In genomic region chr4:131267760-131268159, GRCm38 (mm10) we compare ENCODE assay signal across 12 mouse cellular contexts.
A peak's percentile ranks its signal among the peaks of the same experiment; 100 is the strongest.
DNase-seq lines count a peak whose midpoint lies in the region; ATAC-seq lines count a peak whose summit lies in the region.
"Had no signal": no experiment of that assay in that cellular context is flagged by ENCODE, and none has a peak within 500 bp of the region (broad histone marks: within the 10 kb centered on the region; RNA-seq: fewer than 3 reads in every experiment).

No protein-coding gene starts in this region.

- 47% methylated on average over 10 of the region's 10 CpGs for WGBS in heart, embryonic 12.5 days
- 42% methylated on average over 10 of the region's 10 CpGs for WGBS in limb, embryonic 13.5 days

- no peaks in the 10 kb centered on the region for H3K9me3 ChIP-seq in heart, embryonic 12.5 days (replicated peaks)
- no peaks in the 10 kb centered on the region for H3K9me3 ChIP-seq in limb, embryonic 13.5 days
- H3K9me3 ChIP-seq: heart, embryonic 13.5 days; midbrain, embryonic 10.5 days had no signal

- H3K4me3 ChIP-seq in heart, embryonic 12.5 days = no peak overlapping the region
- H3K4me3 ChIP-seq in limb, embryonic 13.5 days = no peak overlapping the region
- H3K4me3 ChIP-seq: heart, embryonic 13.5 days; midbrain, embryonic 10.5 days had no signal

- peak; percentile 49 to 54 for DNase-seq in heart, postnatal 10 days
- DNase-seq in NIH3T3 (ENCODE audit: low read depth) (peak; percentile 29), adipocyte (ENCODE audit: low spot score) (no peak)
- DNase-seq in adrenal gland, postnatal 14 days = peak; percentile 85
- DNase-seq in layer of hippocampus, adult 9-11 months = no peak
- no peak for DNase-seq in frontal cortex, postnatal 10 days (ENCODE audit: low spot score in 2 of 2)
- DNase-seq: right cerebral cortex, adult 18-20 months; thymus, adult 18-20 months had no signal

- H3K4me1 ChIP-seq in heart, embryonic 12.5 days (replicated peaks) = peaks cover 24% of the 10 kb centered on the region
- H3K4me1 ChIP-seq in limb, embryonic 13.5 days = peaks cover 27% of the 10 kb centered on the region; the same call in 1 of the 2 replicates

- intact Hi-C loops in heart, postnatal 10 days (cut with DNase I) = no loop called here

- no peak overlapping the region for H3K27ac ChIP-seq in heart, embryonic 12.5 days (ENCODE audit: poor library complexity, severe bottlenecking)
- H3K27ac ChIP-seq in limb, embryonic 13.5 days = no peak overlapping the region
- H3K27ac ChIP-seq: heart, embryonic 13.5 days; midbrain, embryonic 10.5 days had no signal

- peaks cover 25% of the 10 kb centered on the region for H3K27me3 ChIP-seq in heart, embryonic 12.5 days (replicated peaks)
- peaks cover 27% of the 10 kb centered on the region; the same call in 1 of the 2 replicates for H3K27me3 ChIP-seq in limb, embryonic 13.5 days

- H3K4me2 ChIP-seq in heart, embryonic 12.5 days = no peak overlapping the region
- no peak overlapping the region for H3K4me2 ChIP-seq in limb, embryonic 13.5 days (replicated peaks)
- H3K4me2 ChIP-seq: heart, embryonic 13.5 days had no signal

- H3K36me3 ChIP-seq in heart, embryonic 12.5 days = no peaks in the 10 kb centered on the region
- H3K36me3 ChIP-seq in limb, embryonic 13.5 days = no peaks in the 10 kb centered on the region
- H3K36me3 ChIP-seq: heart, embryonic 13.5 days; midbrain, embryonic 10.5 days had no signal

- H3K9ac ChIP-seq in heart, embryonic 12.5 days = no peak overlapping the region
- H3K9ac ChIP-seq in limb, embryonic 13.5 days = no peak overlapping the region
- H3K9ac ChIP-seq: heart, embryonic 13.5 days had no signal

- no peak for ATAC-seq in heart, embryonic 12.5 days (ENCODE audit: insufficient number of reproducible peaks, low FRiP score)
- peak; percentile 34; the same call in 1 of the 2 replicates for ATAC-seq in limb, embryonic 13.5 days (ENCODE audit: low FRiP score, low read depth)

Comparison
In these comparisons a context has a peak if more than half of its experiments do, and no peak if none do; other contexts are left out.
1. DNase-seq: peak in heart, postnatal 10 days (2 of 2), NIH3T3 (single experiment) and adrenal gland, postnatal 14 days (single experiment); none in adipocyte (single experiment), layer of hippocampus, adult 9-11 months (single experiment) and frontal cortex, postnatal 10 days (0 of 2).